Mouse (Mus musculus) mouse trophoblast stem cell (cell line): Measurements from ENCODE around the gene Cln5.

ENCODE experiments used
- in situ Hi-C, 2 experiments: fragments of 300-500 bp; cut with MseI, MboI; formaldehyde crosslinking; loops; 2 replicates in 1 of 2; 3 replicates in 1 of 2; pipeline ENCODE4 v1.15.1; 2025

The Cln5 gene

GRCm38 (mm10) chr14:103069864-103070611, at the start of gene Cln5:
Cln5 (plus strand) TSS chr14:103070216.
- in situ Hi-C loops, result no loop called here

- in situ Hi-C loops, result no loop called here
Observed at GRCm38 (mm10) chr14:103029203-103029602, 40.8 kb upstream of the Cln5 start.

GRCm38 (mm10) chr14:103033271-103033823, 36.7 kb upstream of the Cln5 start:
- in situ Hi-C loops, result no loop called here

DNA sequence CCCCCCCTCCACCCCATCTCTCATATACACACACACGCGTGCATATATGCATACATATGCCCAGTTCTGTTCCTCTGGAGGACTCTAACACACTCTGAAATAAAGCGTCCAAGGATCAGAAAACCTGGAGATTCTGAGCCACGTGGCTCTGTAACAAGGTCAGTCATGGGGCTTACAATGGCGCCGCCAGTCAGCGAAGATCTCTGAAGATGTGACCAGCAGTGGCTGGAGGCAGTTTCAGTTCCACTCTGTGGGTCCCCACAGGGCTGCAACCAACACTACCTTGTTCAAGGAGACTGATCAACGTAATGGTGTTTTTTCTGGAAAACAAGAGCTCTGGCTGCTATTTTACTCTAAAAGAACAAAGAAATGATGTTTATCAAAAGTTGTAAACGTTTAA, 35.9 kb upstream of the Cln5 start:
- in situ Hi-C loops, result no loop called here

DNA sequence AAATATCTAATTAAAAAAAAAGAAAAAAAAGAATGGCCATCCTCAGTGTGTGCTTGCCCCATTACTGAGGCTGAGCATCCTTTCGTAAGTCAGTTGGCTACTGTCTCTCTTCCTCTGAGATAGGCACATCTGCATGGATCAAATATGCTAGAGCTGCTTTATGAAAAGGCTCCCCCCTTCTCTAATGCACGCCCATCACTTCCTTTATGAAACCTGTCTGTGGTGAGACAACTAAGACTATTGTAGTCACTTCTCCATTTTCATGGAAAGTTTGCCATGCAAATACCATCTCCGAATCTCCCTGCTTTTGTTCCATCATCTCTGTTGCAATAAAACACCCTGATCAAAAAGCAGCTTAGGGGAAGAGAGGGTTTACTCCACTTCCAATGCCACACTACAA, 33.0 kb upstream of the Cln5 start:
- in situ Hi-C loops, result no loop called here

DNA sequence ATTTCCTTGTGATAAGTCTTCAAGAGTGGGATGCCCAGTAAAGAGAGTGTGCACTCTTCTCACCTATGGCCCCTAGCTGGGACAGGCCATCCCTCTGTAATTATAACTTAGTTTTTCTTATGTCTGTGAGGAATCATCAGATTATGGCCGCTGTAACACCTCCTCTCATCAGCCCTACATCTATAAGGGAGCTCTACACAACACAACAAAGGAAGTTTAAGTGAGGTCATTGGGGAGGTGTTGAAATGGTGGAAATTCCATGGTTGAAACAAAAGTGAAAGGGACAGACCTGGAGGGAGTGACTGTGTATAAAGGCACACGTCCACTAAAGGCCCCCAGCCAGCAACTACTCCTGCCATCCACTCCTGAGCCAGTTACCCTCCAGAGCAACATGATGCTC, 23.3 kb upstream of the Cln5 start, which contains the start of gene Acod1:
Acod1 (plus strand) TSS at position 301 of the 400 bp plus-strand sequence.
- in situ Hi-C loops, result loop anchor here in 1 of 2 experiments (5.0 kb wide), 1 partner anchor 34 kb away; no protein-coding TSS in a partner anchor

DNA sequence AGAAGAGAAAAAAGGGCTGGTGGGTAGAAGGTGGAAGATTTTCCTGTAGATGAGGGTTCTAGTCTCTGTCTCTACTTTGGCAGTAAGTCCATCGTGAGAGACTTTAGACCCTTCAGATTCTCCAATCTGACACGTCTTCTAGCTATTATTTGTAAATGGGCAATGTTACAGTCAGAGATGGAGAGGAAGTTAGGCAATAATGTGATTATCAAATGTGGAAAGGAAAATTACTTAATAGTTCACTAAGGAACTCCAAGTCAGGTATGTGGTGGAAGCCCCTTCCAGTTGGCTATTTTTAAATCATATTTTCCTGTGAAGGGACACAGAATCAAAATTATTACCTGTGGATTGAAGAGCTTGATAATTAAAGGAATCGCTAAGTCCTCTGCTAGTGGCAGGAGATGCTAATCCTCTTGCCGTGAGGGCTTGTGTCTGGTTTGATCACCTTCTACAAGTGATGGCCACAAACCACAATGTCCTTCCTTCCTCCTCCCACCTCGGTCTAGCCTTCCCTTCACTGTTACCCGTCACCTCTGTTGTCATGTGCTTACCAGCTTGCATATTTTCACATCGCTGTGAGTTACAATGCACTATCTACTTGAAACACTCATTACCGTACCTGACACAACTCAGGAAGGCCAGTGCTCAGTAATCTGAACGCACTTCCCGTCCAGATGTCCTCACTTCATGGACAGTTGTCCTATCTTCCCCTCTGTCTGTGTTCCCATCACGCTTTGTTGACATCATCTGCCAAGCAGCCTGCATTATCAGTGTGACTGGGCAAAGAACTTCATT, 21.5 kb upstream of the Cln5 start:
- in situ Hi-C loops, result loop anchor here in 1 of 2 experiments (5.0 kb wide), 1 partner anchor 36 kb away; no protein-coding TSS in a partner anchor

DNA sequence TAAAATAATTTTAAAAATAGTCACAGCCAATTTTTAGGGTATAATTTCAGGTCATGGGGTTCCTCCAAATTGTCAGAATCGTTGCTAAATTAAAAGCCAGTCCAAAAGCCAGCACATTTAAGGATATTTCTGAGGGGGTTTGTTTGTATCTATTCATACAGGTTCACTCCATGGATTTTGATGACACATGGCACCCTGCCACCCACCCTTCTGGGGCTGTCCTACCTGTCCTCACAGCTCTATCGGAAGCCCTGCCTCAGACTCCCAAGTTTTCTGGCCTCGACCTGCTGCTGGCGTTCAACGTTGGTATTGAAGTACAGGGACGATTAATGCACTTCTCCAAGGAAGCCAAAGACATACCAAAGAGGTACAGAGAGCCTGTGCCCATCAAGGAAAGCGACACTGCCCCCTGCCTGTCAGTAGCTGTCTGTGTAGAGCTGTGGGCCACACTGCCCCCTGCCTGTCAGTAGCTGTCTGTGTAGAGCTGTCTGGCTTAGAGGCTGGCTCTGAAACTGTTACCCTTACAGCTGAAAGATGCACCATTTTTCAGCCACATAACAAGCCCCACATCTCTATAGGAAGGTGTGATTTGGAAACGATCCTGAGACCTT, 18.8 kb upstream of the Cln5 start:
- in situ Hi-C loops, result loop anchor here in 1 of 2 experiments (5.0 kb wide), 1 partner anchor 39 kb away; no protein-coding TSS in a partner anchor

- in situ Hi-C loops, result loop anchor here in 1 of 2 experiments (5.0 kb wide), 1 partner anchor 42 kb away; no protein-coding TSS in a partner anchor
Observed at GRCm38 (mm10) chr14:103054731-103055130, 15.3 kb upstream of the Cln5 start.

DNA sequence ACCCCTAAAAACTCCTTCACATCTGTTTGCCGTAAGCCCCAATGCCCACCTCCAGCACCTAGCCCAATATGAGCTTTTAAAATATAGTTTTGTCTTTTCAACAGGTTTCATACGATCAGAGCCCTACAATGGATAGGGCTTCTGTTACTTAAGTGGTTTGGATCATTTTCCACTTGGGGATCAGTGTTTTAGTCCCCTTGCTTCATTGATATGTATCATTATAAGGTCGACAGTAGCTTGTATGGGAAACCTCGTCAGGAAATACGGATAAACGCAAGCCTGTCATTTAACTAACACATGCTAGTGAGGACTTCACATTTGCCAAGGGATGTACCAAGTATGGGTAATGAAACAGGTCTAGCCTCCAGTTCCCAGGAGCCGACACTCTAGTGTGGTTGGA, 13.4 kb upstream of the Cln5 start:
- in situ Hi-C loops, result no loop called here

- in situ Hi-C loops, result no loop called here
Observed at GRCm38 (mm10) chr14:103058998-103059397, 11.0 kb upstream of the Cln5 start.

DNA sequence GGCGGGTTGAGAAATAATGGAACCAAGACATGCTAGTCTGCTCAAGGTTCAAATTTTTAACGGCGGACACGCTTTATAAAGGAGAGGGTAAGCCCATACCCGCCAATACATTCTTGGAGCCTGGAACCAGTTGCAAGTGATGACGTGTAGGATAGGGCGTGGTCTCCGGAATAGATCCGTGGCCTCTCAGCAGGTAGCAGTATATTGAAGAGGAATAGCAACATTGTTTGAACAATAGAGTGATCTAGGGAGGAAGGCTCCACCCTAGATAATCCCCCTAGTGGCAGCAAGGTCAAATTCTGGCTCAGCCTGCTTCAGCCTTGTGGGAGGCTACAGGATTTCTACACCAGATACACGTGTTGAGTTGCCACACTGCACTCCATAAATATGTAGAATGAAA, 10.5 kb upstream of the Cln5 start:
- in situ Hi-C loops, result no loop called here

DNA sequence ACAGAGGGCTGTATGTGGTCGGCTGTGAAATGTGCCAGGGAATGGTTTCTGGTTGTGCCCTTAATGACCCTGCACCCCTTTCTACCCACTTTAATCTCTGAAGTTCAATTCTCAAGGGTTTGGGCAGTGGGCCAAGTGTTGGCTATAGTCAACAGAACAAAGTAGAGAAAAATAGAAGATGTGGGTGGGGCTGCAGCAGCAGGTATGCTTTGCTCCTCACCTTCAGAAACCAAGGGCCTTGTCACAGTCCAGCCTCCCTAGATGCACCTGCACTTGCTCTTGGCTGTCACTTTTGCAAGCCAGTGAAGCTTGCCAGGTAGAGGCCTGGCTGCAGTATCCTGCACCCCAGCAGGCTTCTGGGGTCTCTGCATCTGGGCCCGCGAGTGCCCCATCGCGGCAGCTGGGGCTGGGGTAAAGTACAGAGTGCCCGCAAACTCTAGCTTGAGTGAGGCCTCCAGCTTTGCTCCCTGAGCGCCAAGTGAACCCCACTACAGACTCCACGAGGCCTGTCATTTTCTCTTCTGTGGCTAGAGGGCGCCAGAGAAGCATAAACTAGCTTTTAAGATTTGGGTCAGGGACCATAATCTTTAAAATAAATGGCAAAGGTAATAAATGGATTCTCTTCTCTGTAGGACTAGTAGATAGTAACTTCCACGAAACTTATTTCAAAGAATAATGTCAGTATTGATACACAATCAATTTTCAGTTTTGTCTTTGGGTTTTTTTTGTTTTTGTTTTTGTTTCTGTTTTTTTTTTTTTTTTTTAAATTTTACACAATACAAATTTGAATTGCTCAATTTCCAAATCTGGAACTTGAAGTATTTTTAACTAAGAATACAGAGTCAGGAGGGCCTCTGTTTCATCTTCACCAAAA, 4.5 kb upstream of the Cln5 start:
- in situ Hi-C loops, result no loop called here

DNA sequence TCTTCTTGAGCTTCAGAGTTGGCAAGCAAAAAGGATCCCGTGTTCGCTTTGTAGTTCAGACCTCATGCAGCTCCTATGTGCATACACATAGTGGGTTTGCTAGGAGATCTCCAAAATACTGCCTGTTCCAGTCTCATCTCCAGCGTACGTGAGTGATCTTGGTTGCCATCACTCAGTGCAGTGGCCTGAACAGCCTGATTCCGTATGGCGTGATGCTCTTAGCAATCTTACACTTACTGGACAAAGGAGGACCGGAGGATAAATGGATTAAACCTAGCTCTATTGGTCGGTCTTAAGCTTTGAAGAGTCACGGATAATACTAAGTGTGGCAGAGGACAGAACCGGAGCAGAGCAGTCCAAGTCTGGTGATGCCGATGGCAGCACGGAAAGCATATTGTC, 552 bp upstream of the Cln5 start:
- in situ Hi-C loops, result no loop called here

- in situ Hi-C loops, result no loop called here
Observed at GRCm38 (mm10) chr14:103070790-103071189, 774 bp downstream of the Cln5 start.

- in situ Hi-C loops, result no loop called here
Observed at GRCm38 (mm10) chr14:103071471-103071870, 1.5 kb downstream of the Cln5 start.

- in situ Hi-C loops, result no loop called here
Observed at GRCm38 (mm10) chr14:103072731-103073130, 2.7 kb downstream of the Cln5 start.

GRCm38 (mm10) chr14:103073825-103074224, 3.8 kb downstream of the Cln5 start:
- in situ Hi-C loops, result no loop called here

DNA sequence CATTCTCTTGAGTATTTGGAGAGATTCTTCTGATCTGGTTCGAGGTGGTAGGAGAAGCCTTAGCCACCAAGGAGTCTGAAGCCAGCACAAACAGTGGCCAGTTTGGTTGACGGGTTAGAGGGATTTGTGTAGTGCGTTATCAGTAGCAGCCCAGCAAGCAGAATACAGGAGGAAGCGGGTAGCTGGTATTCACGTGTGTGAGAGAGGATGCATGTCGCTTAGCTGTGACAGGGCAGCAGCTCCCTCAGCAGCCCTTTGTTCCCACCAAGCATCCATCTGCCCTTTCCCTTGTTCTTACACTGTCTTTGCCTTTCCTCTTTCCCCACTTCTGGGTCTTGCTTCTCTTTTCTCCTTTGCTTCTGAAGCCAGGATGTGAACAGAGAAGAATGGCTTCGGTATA, 5.2 kb downstream of the Cln5 start:
- in situ Hi-C loops, result no loop called here

GRCm38 (mm10) chr14:103077272-103078005, 7.4 kb downstream of the Cln5 start:
- in situ Hi-C loops, result no loop called here
